Mouse (Mus musculus): ENCODE results near the gene Tgfa.

The Tgfa gene

GRCm38 (mm10) chr6:86188741-86189480 lies 6.1 kb upstream of the Tgfa start:
- no peak for DNase-seq

- no peak for DNase-seq
These were observed 4.4 kb upstream of the Tgfa start for GRCm38 (mm10) chr6:86190622-86191021.

- no peak for DNase-seq
These were observed 2.0 kb upstream of the Tgfa start for GRCm38 (mm10) chr6:86192978-86193377.

GRCm38 (mm10) chr6:86193879-86194278 lies 1.1 kb upstream of the Tgfa start:
- peak; percentile 58 for DNase-seq

- no peak for DNase-seq
These were observed 1.0 kb downstream of the Tgfa start for GRCm38 (mm10) chr6:86196034-86196433.

GRCm38 (mm10) chr6:86197150-86197862 lies 2.3 kb downstream of the Tgfa start:
- DNase-seq: no peak

DNA sequence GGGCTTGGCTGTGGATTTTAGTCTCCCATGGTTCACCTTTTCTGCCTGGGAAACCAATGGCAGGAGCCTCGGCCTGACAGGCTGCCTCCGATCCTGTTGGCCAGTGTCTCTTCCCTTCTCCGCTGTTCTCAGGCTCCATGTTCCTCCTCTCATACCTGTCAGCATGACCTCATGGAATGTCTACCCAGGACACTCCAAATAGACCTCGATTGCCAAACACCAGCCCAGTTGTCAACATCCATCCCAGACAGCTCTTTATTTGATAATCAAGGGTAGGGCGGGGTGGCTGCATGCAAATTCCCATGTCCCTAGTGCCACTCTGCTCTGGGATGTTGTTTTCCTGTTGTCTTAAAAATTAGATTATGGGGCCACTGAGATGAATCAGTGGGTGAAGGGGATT lies 5.9 kb downstream of the Tgfa start:
- DNase-seq: no peak

GRCm38 (mm10) chr6:86203101-86203500 lies 8.1 kb downstream of the Tgfa start:
- DNase-seq: no peak

GRCm38 (mm10) chr6:86206014-86206413 lies 11.0 kb downstream of the Tgfa start:
- no peak for DNase-seq

DNA sequence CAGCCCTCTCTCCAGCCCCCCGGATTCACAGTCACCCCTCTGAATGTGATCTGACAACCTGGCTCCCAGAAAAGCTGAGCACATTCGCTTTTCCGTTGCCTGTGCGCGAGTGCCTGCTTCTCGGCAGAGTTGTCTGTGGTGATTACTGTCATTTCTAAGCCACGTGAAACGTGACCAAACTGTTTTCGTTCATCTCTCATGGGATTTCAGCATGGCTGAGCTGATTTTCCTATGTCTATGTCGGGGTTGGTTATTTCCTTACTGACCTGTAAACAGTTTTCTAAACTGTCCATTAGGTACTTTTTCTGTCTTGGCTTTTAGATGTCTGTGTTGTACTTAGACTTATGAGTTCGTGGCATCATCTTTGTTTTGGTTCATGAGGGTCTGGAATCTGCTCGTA lies 12.0 kb downstream of the Tgfa start:
- no peak for DNase-seq

GRCm38 (mm10) chr6:86209133-86210016 lies 14.4 kb downstream of the Tgfa start:
- DNase-seq: no peak

GRCm38 (mm10) chr6:86210017-86210408 lies 15.0 kb downstream of the Tgfa start:
- no peak for DNase-seq

DNA sequence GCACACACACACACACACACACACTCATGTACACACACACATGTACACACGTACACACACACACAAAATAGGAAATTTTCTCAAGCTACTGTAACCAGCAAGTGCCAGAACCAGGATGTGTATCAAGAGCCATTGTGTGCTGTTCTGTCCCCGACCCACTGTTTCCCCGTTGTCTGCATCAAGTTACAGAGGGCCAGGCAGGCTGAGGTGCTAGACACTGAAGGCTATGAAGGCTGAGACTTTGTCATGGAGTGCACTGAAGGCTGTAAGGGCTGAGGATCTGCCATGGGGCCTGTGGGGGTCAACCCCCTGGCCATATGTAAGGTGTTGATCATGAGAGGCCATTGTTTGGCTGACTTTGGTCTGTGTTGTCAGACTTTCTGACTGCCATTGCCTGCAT lies 15.6 kb downstream of the Tgfa start:
- DNase-seq: no peak

- DNase-seq: no peak
These were observed 16.2 kb downstream of the Tgfa start for GRCm38 (mm10) chr6:86211081-86211763.

- no peak for DNase-seq
These were observed 18.0 kb downstream of the Tgfa start for GRCm38 (mm10) chr6:86212871-86213640.

GRCm38 (mm10) chr6:86218066-86218465 lies 23.0 kb downstream of the Tgfa start:
- DNase-seq: no peak

DNA sequence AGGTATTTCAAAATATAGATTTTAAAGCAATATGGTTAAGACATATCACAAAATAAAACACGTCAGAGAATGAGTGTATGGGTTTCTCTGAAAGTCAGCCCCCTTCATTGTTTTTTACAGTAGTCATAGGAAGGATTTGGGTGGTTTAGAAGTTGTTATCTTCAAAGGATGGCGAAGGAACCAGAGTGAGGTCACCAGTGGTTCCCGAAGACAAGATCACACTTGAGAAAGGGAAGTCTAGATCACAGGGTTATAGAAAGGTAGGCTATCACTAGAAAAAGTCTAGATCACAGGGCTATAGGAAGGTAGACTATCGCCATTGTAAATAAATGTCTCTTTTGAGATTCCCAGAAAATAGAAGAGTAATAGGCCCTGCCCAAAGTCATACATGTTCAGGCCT lies 23.7 kb downstream of the Tgfa start:
- no peak for DNase-seq

DNA sequence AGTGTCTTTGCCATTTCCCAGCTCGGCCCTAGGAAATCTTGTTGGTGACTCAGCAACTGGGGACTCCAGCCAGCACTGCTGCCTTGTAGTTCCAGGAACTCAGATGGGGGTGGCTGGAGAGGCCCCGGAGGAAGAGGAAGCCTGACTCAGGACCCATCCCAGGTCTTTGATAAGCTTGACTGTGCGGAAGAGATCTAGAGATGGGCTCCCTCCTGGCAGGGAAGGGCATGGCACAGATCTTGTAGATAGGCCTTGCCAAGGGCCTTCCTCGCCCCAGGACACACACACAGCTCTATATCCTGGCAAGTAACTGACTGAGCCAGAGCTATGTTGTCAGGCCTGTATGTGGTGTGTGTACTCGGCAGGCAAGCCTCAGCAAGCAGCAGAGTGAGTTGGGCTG lies 24.5 kb downstream of the Tgfa start:
- DNase-seq: peak; percentile 22

DNA sequence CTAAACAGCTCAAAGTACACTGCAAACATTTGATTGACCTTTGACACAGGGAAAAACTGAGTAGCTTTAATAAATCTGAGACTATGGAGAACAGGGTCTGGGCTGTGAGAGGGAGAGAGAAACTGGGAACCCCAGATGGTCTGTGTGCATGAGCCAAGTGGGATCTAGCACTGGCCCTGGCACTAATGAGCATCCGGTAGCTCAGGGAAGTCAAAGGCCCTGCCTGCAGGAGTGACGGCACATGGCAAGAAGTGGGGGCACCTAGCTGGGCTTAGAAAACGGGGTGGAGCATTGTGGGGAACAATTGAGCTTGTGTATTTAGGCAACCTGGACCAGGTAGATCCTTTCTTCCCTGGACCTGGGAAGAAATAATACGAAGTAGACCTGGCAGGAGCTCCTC lies 25.1 kb downstream of the Tgfa start:
- no peak for DNase-seq

DNA sequence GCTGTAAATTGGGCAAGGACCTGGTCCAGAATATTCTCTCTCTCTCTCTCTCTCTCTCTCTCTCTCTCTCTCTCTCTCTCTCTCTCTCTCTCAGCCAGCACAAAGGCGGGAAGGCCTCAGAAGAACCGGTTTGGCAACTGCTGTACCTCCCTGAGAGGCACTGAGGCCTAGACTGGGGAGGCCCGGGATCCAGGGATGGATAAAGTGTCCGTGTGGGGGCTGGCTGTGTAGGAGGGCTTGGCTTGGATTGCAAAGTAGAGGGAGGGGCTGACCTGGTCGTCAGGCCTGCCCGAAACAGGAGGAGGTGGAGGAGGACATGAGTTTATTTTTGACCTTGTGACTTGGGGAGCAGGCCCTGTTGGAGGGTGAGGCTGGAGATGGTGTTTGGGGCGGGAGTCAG lies 27.4 kb downstream of the Tgfa start:
- no peak for DNase-seq

- DNase-seq: no peak
These were observed 30.6 kb downstream of the Tgfa start for GRCm38 (mm10) chr6:86225604-86226003.

DNA sequence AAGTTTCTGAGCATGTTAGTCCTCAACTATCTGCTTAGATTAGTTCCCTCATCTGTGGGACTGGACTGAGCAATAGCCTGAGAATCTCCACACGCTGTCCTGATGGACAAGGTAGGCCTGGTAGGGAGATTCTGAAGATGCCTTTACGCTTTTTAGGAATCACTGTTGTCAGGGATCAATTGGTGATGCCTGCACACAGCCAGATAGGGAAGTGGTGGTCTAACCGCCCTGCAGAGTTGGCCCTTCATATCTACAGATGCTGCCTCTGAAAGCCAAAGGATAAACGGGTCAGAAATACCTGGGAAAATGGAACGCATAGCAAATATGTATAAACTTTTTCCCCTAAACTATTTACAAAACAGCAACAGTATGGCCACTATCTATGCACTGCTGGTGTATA lies 37.3 kb downstream of the Tgfa start:
- DNase-seq: no peak
